Mouse (Mus musculus): ENCODE data around the gene Pfdn6. TPM values are rescaled to one million over a fixed set of nuclear protein-coding genes. Genes with fewer than 3 reads are reported as not detected.
A peak's percentile ranks its signal among the peaks of the same experiment; 100 is the strongest.

Pfdn6 gene
- polyA plus RNA-seq, 1 experiment from 2014 or later = 171 TPM

DNA sequence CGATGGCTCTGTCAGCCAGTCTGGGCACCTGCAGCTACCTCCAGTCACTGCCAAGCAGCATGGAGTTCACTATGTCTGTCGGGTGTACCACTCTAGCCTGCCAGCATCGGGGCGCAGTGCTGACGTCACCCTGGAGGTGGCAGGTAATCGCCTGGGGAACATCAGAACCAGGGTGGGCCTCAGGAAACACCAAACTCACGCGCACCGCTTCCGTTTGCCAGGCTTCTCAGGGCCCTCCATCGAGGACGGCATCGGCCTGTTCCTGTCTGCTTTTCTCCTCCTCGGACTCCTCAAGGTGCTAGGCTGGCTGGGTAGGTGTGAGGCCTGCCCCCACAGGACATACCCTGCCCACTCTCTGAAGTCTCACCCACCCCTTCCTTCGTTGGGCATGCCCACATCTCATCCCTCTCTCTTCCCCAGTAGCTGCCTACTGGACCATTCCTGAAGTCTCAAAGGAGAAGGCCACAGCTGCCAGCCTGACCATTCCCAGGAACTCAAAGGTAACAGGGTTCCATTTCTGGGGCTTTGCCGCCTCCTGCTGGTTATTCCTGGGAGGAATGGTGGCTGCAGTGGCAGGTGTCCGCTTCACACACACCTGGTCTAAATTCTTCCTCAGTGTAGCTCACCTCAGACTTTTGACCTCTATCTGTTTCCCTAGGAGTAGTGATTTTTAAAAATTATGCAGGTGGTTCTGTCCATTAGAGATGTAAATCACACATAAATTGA lies 13.8 kb downstream of the Pfdn6 start:
- no peak for ATAC-seq (ENCODE audit: low FRiP score, low read depth)
- WGBS = 75% methylated on average over 17 of the region's 17 CpGs
- peaks cover 21% of the 10 kb centered on the region for H3K4me1 ChIP-seq
- H3K9me3 ChIP-seq = no peaks in the 10 kb centered on the region
- H3K4me3 ChIP-seq = no peak overlapping the region
- no peaks in the 10 kb centered on the region for H3K27me3 ChIP-seq
- H3K36me3 ChIP-seq = peaks cover 22% of the 10 kb centered on the region; the same call in 1 of the 2 replicates
- no peak overlapping the region for H3K27ac ChIP-seq
- no peak overlapping the region for H3K9ac ChIP-seq
- H3K4me2 ChIP-seq (replicated peaks) = no peak overlapping the region

DNA sequence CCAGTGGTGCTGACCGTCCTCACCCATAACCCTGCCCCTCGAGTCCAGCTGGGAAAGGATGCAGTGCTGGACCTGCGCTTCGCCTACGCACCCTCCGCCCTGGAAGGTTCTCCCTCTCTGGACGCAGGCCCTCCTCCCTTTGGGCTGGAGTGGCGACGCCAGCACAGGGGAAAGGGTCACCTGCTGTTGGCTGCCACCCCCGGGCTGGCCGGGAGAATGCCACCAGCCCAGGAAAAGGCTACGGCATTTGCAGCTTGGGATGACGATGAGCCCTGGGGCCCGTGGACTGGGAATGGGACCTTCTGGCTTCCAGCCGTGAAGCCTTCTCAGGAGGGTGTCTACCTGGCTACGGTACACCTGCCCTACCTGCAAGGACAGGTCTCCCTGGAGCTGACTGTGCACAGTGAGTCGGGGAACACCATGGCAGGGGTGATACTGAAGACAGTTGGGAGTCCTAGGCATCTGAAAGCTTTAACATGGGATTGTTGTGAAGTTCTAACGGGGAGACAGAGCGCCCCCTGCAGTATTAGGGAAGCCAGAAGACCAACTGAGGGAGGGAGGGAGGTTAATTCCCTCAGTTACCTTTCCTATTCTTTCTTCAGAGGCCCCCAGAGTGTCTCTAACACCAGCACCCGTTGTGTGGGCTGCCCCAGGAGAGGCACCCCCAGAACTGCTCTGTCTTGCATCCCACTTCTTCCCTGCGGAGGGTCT lies 14.6 kb downstream of the Pfdn6 start:
- Histone ChIP-seq H3K4me3 (no peak overlapping the region), H3K4me1 (peaks cover 14% of the 10 kb centered on the region), H3K27me3 (no peaks in the 10 kb centered on the region), H3K27ac (no peak overlapping the region), H3K36me3 (peaks cover 22% of the 10 kb centered on the region; the same call in 1 of the 2 replicates), H3K9ac (no peak overlapping the region), H3K9me3 (no peaks in the 10 kb centered on the region), H3K4me2 (replicated peaks) (no peak overlapping the region)
- 84% methylated on average over 21 of the region's 21 CpGs for WGBS
- no peak for ATAC-seq (ENCODE audit: low FRiP score, low read depth)

DNA sequence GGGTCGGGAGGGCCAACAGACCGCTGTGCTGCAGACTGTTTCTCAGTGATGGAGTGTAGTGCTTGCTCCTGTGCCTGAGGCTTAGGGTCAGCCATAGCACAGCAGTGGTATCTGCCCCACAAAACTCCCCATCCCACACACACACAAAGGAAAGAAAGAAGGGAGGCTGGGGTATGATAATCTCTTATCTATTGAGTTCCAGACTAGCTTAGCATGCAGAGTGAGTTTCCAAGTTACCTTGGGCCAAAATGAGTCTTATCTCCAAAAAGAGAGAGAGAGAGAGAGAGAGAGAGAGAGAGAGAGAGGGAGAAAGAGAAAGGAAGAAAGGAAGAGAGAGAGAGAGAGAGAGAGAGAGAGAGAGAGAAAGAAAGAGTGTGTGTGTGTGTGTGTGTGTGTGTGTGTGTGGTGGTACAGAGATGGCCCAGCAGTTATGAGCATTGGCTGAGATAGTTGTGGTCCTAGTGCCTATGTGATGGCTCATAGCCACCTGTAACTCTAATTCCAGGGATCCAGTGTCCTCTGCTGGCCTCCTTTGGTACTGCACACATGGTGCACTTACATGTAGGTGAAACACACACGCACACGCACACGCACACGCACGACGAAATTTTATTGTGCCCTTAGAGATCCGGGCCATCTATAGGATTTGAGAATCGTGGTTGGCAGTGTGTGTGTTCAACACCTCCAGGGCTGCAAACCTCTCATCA lies 15.4 kb downstream of the Pfdn6 start:
- WGBS = 85% methylated on average over 10 of the region's 10 CpGs
- no peak for ATAC-seq (ENCODE audit: low FRiP score, low read depth)

DNA sequence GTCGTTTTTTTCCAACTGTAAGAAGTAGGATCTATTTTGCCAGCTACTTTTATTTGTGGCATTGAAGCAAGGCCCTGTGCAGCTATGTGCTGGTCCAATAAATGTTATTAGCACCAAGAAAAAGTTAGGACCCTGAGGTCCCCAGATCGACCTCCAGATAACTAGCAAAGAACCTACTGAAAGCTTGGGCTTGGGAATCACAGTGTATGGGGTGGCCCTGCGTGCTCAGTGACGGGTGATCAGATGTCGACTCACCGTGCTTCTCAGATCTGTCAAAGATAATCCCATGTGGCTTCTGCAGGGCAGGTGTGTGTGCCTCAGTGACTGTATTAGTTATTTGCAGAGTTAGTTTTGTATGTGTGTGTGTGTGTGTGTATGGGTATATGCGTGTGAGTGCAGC lies 18.8 kb downstream of the Pfdn6 start:
- Histone ChIP-seq H3K9ac (no peak overlapping the region), H3K27me3 (no peaks in the 10 kb centered on the region), H3K4me3 (no peak overlapping the region), H3K9me3 (no peaks in the 10 kb centered on the region), H3K4me1 (peaks cover 29% of the 10 kb centered on the region), H3K27ac (no peak overlapping the region), H3K4me2 (replicated peaks) (no peak overlapping the region), H3K36me3 (peaks cover 21% of the 10 kb centered on the region; the same call in 1 of the 2 replicates)
- no peak for ATAC-seq (ENCODE audit: low FRiP score, low read depth)
- WGBS = 85% methylated on average over 7 of the region's 7 CpGs

More for the DNA sequence above, 15.4 kb downstream of the Pfdn6 start:
- Histone ChIP-seq H3K9ac (no peak overlapping the region), H3K4me1 (peaks cover 18% of the 10 kb centered on the region), H3K4me2 (replicated peaks) (no peak overlapping the region), H3K27me3 (no peaks in the 10 kb centered on the region), H3K9me3 (no peaks in the 10 kb centered on the region), H3K4me3 (no peak overlapping the region), H3K36me3 (peaks cover 22% of the 10 kb centered on the region; the same call in 1 of the 2 replicates), H3K27ac (no peak overlapping the region)

DNA sequence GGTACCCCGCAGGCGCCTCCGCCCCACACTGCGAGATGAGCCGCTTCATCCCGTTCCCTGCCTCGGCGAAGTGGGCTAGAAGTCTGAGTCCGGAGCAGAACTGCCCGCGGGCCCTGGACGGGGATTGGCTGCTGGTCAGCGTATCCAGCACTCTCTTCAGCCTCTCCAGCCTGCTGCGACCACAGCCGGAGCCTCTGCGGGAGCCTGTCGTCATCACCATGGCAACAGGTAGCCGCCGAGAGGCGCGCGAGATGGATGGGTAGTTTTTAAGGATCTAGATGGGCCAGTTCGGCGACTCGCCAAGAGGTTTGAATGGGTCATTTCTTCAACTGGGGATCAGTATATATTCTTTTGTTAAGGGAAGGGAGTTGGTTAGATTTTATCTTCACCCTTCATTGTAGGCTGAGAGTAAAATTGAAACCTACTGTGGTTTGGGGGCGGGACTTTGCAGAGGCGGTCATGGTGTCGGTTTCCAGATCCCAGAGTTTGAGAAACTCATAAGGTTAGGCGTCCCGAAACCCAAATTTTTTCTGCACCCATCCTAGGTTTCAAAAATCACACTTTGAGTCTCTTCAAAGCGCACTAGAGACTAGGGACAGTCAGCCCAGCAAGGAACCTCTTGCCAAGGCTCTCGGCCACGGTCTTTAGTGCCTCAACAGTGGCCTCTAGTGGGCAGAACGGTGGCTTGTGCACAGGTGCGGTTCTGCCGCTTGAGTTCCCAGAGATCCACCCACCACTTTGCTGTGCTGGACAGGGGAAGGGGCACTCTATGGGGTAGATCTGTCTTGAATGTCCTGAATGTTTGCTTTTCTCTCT lies 19.7 kb downstream of the Pfdn6 start:
- Histone ChIP-seq H3K4me2 (replicated peaks) (peak overlapping the region; percentile 99), H3K4me3 (peak overlapping the region; percentile 65), H3K27me3 (no peaks in the 10 kb centered on the region), H3K9me3 (no peaks in the 10 kb centered on the region), H3K36me3 (peaks cover 12% of the 10 kb centered on the region; the same call in 1 of the 2 replicates), H3K9ac (peak overlapping the region; percentile 82), H3K4me1 (peaks cover 29% of the 10 kb centered on the region), H3K27ac (peak overlapping the region; percentile 77; the same call in 1 of the 2 replicates)
- ATAC-seq (ENCODE audit: low FRiP score, low read depth) = peak; percentile 25
- WGBS = 1% methylated on average over 36 of the region's 36 CpGs

DNA sequence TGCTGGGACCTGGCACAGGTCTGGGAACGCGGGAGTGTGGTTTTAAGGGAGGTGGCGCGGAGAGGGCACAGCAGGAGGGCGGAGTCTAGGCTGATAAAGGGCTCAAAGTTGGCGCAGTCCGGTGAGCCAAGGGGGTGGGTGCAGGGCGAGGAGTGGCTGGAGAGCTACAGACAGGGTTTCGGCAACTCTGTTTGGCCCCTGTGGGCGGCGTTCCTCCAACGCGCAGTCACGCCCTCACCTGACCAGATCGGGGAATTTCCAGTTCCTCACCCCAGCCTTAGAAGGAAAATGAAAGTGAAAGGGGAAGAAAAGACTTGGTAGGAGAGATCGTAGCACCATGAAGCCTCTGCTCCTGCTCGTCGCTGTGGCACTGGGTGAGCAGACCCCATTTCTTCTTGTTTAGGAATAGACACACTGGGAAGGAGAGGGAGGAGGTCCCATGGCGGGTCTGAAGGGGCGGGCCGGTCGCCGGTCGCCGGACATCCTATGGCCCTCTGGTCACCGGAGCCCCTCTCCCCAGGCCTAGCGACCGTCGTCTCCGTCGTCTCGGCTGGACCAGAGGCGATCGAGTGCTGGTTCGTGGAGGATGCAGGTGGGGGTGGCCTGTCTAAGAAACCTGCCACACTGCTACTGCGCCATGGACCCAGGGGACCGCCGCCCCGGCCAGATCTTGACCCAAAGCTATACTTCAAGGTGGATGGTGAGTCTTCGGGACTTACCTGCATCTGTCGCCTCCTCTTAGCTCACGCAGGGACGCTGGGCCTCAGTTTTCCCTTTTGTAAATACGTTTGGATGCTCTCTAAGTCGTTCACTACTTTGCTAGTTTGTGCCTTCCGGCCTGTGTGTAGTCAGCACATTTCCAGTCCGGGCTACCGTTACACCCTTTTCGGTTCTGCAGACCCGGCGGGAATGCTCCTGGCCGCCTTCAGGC lies 20.5 kb downstream of the Pfdn6 start:
- ATAC-seq (ENCODE audit: low FRiP score, low read depth) = no peak
- WGBS = under 1% methylated on average over 52 of the region's 52 CpGs
- H3K4me2 ChIP-seq (replicated peaks) = peak overlapping the region; percentile 99
- no peaks in the 10 kb centered on the region for H3K27me3 ChIP-seq
- peak overlapping the region; percentile 77 for H3K27ac ChIP-seq
- no peaks in the 10 kb centered on the region for H3K9me3 ChIP-seq
- H3K36me3 ChIP-seq = peaks cover 12% of the 10 kb centered on the region
- H3K9ac ChIP-seq = peak overlapping the region; percentile 82
- H3K4me3 ChIP-seq = peak overlapping the region; percentile 65
- H3K4me1 ChIP-seq = peaks cover 38% of the 10 kb centered on the region

DNA sequence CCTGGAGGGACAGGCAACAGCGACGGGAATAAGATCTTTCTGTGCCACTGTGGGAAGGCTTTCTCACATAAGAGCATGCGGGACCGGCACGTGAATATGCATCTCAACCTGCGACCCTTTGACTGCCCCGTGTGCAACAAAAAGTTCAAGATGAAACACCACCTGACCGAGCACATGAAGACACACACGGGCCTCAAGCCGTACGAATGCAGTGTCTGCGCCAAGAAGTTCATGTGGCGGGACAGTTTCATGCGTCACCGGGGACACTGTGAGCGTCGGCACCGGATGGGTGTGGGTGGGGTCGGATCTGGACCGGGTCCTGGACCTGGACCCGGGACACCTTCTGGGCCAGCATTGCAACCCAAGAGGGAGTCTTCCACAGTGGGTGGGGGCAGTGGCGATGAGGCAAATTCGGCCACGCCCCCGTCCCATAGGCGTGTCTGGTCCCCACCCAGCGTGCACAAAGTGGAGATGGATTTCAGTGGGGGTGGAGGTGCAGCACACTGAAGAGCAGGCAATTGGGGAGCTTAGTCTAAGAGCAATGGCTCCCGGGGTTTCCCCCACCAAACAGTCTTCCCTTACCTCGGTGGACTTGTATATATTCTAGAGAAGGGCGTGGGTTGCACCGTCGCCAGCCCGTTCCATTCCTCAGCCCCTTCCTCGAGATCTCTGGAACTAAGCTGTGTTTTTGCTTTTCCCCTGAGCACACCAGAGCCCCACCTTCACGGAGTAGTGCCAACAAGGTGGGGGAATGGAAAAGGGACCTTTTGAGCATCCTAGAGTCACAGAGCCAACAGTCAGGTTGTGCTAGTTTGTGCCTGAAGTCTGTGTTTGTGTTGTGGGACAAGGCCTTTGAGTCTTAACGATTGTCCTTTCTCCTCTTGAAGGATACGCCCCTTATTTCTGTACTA lies 21.6 kb downstream of the Pfdn6 start:
- Histone ChIP-seq H3K27ac (no peak overlapping the region), H3K36me3 (peaks cover 23% of the 10 kb centered on the region), H3K9ac (no peak overlapping the region), H3K4me2 (replicated peaks) (peak overlapping the region; percentile 99), H3K4me1 (peaks cover 44% of the 10 kb centered on the region), H3K9me3 (no peaks in the 10 kb centered on the region), H3K4me3 (peak overlapping the region; percentile 65), H3K27me3 (no peaks in the 10 kb centered on the region)
- ATAC-seq (ENCODE audit: low FRiP score, low read depth) = no peak
- 64% methylated on average over 37 of the region's 37 CpGs for WGBS

DNA sequence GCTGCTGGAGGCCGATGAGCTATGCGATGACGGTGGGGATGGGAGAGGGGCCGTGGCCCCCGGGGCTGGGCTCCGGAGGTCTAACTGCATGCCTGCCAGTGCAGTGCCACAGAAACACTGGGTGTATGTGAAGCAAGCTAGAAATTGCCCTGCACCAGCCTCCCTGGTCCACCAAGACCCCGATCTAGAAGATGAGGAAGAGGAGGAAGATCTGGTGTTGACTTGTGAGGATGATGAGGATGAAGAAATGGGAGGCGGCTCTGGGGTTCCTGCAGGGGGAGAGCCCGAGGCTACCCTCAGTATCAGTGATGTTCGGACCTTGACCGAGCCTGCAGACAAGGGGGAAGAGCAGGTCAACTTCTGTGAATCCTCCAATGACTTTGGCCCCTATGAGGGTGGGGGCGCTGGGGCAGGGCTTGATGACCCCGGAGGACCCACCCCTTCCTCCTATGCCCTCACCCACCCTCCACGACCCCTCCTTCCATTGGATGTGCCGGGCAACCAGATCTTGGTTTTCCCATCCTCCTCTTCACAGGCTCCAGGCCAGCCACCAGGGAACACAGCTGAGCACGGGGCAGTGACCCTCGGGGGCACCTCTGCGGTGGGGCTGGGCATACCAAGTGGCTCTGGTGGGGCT lies 22.4 kb downstream of the Pfdn6 start:
- Histone ChIP-seq H3K4me2 (replicated peaks) (peak overlapping the region; percentile 68; the same call in 1 of the 2 replicates), H3K27me3 (no peaks in the 10 kb centered on the region), H3K36me3 (peaks cover 29% of the 10 kb centered on the region), H3K4me1 (peaks cover 44% of the 10 kb centered on the region), H3K9ac (no peak overlapping the region), H3K27ac (no peak overlapping the region), H3K4me3 (peak overlapping the region; percentile 65), H3K9me3 (no peaks in the 10 kb centered on the region)
- WGBS = 83% methylated on average over 18 of the region's 18 CpGs
- ATAC-seq (ENCODE audit: low FRiP score, low read depth) = no peak

DNA sequence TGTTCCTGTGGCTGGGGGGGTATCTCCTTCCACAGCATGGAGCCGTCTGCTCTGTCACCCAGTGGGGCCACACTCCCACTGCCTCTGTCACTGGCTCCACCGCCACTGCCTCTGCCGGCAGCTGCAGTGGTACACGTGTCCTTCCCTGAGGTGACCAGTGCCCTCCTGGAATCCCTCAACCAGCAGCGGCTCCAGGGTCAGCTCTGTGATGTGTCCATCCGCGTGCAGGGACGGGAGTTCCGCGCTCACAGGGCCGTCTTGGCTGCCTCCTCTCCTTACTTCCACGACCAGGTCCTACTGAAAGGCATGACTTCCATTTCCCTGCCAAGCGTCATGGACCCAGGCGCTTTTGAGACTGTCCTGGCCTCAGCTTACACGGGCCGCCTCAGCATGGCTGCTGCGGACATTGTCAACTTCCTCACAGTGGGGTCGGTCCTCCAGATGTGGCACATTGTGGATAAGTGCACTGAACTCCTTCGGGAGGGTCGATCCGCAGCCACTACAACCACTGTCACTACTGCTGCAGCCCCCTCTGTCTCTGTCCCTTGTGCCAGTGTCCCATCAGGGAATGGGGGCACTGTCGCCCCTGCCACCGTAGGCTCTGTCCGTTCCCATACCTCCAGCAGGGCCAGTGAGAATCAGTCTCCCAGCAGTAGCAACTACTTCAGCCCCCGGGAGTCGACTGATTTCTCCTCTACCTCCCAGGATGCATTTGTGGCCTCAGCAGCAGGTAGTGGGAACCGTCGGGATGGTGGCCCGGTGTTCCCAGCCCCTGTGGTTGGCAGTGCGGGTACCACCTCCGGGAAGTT lies 23.1 kb downstream of the Pfdn6 start:
- 75% methylated on average over 31 of the region's 31 CpGs for WGBS
- peak overlapping the region; percentile 63 for H3K9ac ChIP-seq
- peaks cover 44% of the 10 kb centered on the region for H3K4me1 ChIP-seq
- no peak for ATAC-seq (ENCODE audit: low FRiP score, low read depth)
- no peaks in the 10 kb centered on the region for H3K9me3 ChIP-seq
- peak overlapping the region; percentile 52 for H3K4me3 ChIP-seq
- no peak overlapping the region for H3K27ac ChIP-seq
- peak overlapping the region; percentile 68 for H3K4me2 ChIP-seq (replicated peaks)
- H3K36me3 ChIP-seq = peaks cover 35% of the 10 kb centered on the region
- no peaks in the 10 kb centered on the region for H3K27me3 ChIP-seq
